Mouse (Mus musculus): ENCODE results near the gene Slc29a1. TPM values are rescaled to one million over a fixed set of nuclear protein-coding genes. Genes with fewer than 3 reads are reported as not detected.
A peak's percentile ranks its signal among the peaks of the same experiment; 100 is the strongest.

Slc29a1 gene
- polyA plus RNA-seq, 1 experiment: 358 TPM

- TF ChIP-seq CTCF (IDR thresholded peaks at IDR 0.05; ENCODE audit: borderline replicate concordance, control insufficient read depth, extremely low read depth, insufficient read depth, low read length, poor library complexity) (no peak), POLR2A (IDR thresholded peaks at IDR 0.05; ENCODE audit: control insufficient read depth, extremely low read depth, insufficient read depth, low read length, poor library complexity) (no peak)
- 16% methylated on average over 23 of the region's 23 CpGs for WGBS
- H3K4me3 ChIP-seq (ENCODE audit: control insufficient read depth, insufficient read depth, low read length): peak overlapping the region; percentile 73
- peaks cover 60% of the 10 kb centered on the region for H3K4me1 ChIP-seq (replicated peaks; ENCODE audit: control insufficient read depth, insufficient read depth, low read length)
- H3K27ac ChIP-seq (ENCODE audit: control insufficient read depth, insufficient read depth, low read length): no peak overlapping the region
- H3K36me3 ChIP-seq (ENCODE audit: control insufficient read depth, insufficient read depth, low read length): no peaks in the 10 kb centered on the region
- H3K27me3 ChIP-seq (ENCODE audit: control insufficient read depth, insufficient read depth, low read length): no peaks in the 10 kb centered on the region
- no peak for DNase-seq
Measured at GRCm38 (mm10) chr17:45595736-45596390, 3.5 kb downstream of the Slc29a1 start.

GRCm38 (mm10) chr17:45594881-45595735 is 4.3 kb downstream of the Slc29a1 start:
- TF ChIP-seq CTCF (IDR thresholded peaks at IDR 0.05; ENCODE audit: borderline replicate concordance, control insufficient read depth, extremely low read depth, insufficient read depth, low read length, poor library complexity) (0 out of 2 replicates have a peak, but pooled peaks have one; percentile 7), POLR2A (IDR thresholded peaks at IDR 0.05; ENCODE audit: control insufficient read depth, extremely low read depth, insufficient read depth, low read length, poor library complexity) (peak; percentile 29; the same call in 1 of the 2 replicates)
- no peaks in the 10 kb centered on the region for H3K36me3 ChIP-seq (ENCODE audit: control insufficient read depth, insufficient read depth, low read length)
- DNase-seq: peak; percentile 88
- H3K4me3 ChIP-seq (ENCODE audit: control insufficient read depth, insufficient read depth, low read length): peak overlapping the region; percentile 73
- 0 out of 2 replicates have a peak overlapping the region, but pooled peaks have one; percentile 6 for H3K27ac ChIP-seq (ENCODE audit: control insufficient read depth, insufficient read depth, low read length)
- WGBS: under 1% methylated on average over 58 of the region's 58 CpGs
- peaks cover 60% of the 10 kb centered on the region for H3K4me1 ChIP-seq (replicated peaks; ENCODE audit: control insufficient read depth, insufficient read depth, low read length)
- no peaks in the 10 kb centered on the region for H3K27me3 ChIP-seq (ENCODE audit: control insufficient read depth, insufficient read depth, low read length)

DNA sequence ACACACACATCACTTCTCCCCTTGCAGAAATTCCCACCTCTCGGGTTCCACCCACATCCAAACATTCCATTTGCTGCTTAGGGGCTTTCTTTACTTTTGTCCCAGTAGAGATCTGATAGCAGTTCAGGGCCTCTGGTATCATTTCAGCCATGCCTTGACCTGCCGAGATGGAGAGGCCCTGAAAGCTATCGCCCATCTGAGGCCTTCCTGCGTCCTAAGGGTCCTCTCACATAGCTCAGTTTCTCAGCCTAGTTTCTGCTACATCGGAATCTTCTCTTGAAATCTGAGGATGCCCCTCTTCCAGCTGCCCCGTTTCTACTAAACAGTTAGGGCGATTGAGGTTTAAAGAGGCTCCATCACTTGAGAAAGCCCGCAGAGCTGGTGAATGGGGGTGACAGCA is 5.2 kb downstream of the Slc29a1 start:
- Histone ChIP-seq H3K4me1 (replicated peaks; ENCODE audit: control insufficient read depth, insufficient read depth, low read length) (peaks cover 56% of the 10 kb centered on the region), H3K36me3 (ENCODE audit: control insufficient read depth, insufficient read depth, low read length) (peaks cover 4% of the 10 kb centered on the region; the same call in 1 of the 2 replicates), H3K4me3 (ENCODE audit: control insufficient read depth, insufficient read depth, low read length) (0 out of 2 replicates have a peak overlapping the region, but pooled peaks have one; percentile 11), H3K27me3 (ENCODE audit: control insufficient read depth, insufficient read depth, low read length) (no peaks in the 10 kb centered on the region), H3K27ac (ENCODE audit: control insufficient read depth, insufficient read depth, low read length) (no peak overlapping the region)
- no peak for DNase-seq
- 57% methylated on average over 8 of the region's 8 CpGs for WGBS
- TF ChIP-seq CTCF (IDR thresholded peaks at IDR 0.05; ENCODE audit: borderline replicate concordance, control insufficient read depth, extremely low read depth, insufficient read depth, low read length, poor library complexity) (no peak), POLR2A (IDR thresholded peaks at IDR 0.05; ENCODE audit: control insufficient read depth, extremely low read depth, insufficient read depth, low read length, poor library complexity) (no peak)

- WGBS: 64% methylated on average over 8 of the region's 8 CpGs
- H3K36me3 ChIP-seq (ENCODE audit: control insufficient read depth, insufficient read depth, low read length): peaks cover 4% of the 10 kb centered on the region; the same call in 1 of the 2 replicates
- H3K27ac ChIP-seq (ENCODE audit: control insufficient read depth, insufficient read depth, low read length): no peak overlapping the region
- peaks cover 55% of the 10 kb centered on the region for H3K4me1 ChIP-seq (replicated peaks; ENCODE audit: control insufficient read depth, insufficient read depth, low read length)
- no peaks in the 10 kb centered on the region for H3K27me3 ChIP-seq (ENCODE audit: control insufficient read depth, insufficient read depth, low read length)
- no peak for TF ChIP-seq POLR2A (IDR thresholded peaks at IDR 0.05; ENCODE audit: control insufficient read depth, extremely low read depth, insufficient read depth, low read length, poor library complexity)
- no peak for DNase-seq
- H3K4me3 ChIP-seq (ENCODE audit: control insufficient read depth, insufficient read depth, low read length): 0 out of 2 replicates have a peak overlapping the region, but pooled peaks have one; percentile 2
Measured at GRCm38 (mm10) chr17:45593479-45593878, 5.9 kb downstream of the Slc29a1 start.

GRCm38 (mm10) chr17:45592606-45593431 is 6.6 kb downstream of the Slc29a1 start:
- 64% methylated on average over 8 of the region's 8 CpGs for WGBS
- DNase-seq: no peak
- Histone ChIP-seq H3K4me3 (ENCODE audit: control insufficient read depth, insufficient read depth, low read length) (peak overlapping the region; percentile 6; the same call in 1 of the 2 replicates), H3K36me3 (ENCODE audit: control insufficient read depth, insufficient read depth, low read length) (peaks cover 4% of the 10 kb centered on the region; the same call in 1 of the 2 replicates), H3K4me1 (replicated peaks; ENCODE audit: control insufficient read depth, insufficient read depth, low read length) (peaks cover 55% of the 10 kb centered on the region), H3K27ac (ENCODE audit: control insufficient read depth, insufficient read depth, low read length) (peak overlapping the region; percentile 29; the same call in 1 of the 2 replicates), H3K27me3 (ENCODE audit: control insufficient read depth, insufficient read depth, low read length) (no peaks in the 10 kb centered on the region)
- TF ChIP-seq POLR2A (IDR thresholded peaks at IDR 0.05; ENCODE audit: control insufficient read depth, extremely low read depth, insufficient read depth, low read length, poor library complexity) (no peak), CTCF (IDR thresholded peaks at IDR 0.05; ENCODE audit: borderline replicate concordance, control insufficient read depth, extremely low read depth, insufficient read depth, low read length, poor library complexity) (no peak)
